ENCODE assay signal across 8 mouse cellular contexts in the genomic region with DNA sequence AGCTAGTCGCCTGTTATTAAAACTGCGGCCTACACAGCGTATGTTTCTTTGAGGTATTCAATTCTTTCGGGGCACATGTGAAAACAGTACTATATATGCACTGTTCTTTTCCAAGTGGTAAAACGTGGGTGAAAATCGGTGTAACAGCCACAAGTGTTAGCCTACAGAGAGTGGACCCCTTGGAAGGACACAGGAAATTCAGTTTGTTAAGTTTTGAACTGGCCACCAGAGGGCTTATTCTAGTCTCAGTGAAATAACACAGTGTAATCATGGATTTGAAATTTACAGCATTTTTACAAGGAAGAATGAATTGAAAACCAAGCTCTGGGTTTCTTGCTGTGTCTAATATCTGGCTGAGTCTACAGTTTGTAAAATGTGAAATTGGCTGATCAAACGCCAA.
DNase-seq lines count a peak whose midpoint lies in the region; ATAC-seq lines count a peak whose summit lies in the region.

No protein-coding gene starts in this region.

- 86% methylated on average over 7 of the region's 7 CpGs for WGBS in forebrain, embryonic 16.5 days
- WGBS in forebrain, embryonic 11.5 days = 86% methylated on average over 7 of the region's 7 CpGs
- 84% methylated on average over 7 of the region's 7 CpGs for WGBS in midbrain, embryonic 16.5 days

- no peak overlapping the region for H3K4me3 ChIP-seq in forebrain, embryonic 16.5 days (replicated peaks; ENCODE audit: low read length)
- H3K4me3 ChIP-seq in forebrain, embryonic 11.5 days (ENCODE audit: low read depth, low read length) = no peak overlapping the region
- no peak overlapping the region for H3K4me3 ChIP-seq in midbrain, embryonic 16.5 days (ENCODE audit: low read depth, low read length)

- H3K27me3 ChIP-seq in forebrain, embryonic 16.5 days (replicated peaks; ENCODE audit: control insufficient read depth, insufficient read depth, low read length) = peaks cover 20% of the 10 kb centered on the region
- peaks cover 7% of the 10 kb centered on the region for H3K27me3 ChIP-seq in forebrain, embryonic 11.5 days (ENCODE audit: control insufficient read depth, insufficient read depth, low read length)
- H3K27me3 ChIP-seq in midbrain, embryonic 16.5 days (ENCODE audit: control insufficient read depth, insufficient read depth, low read depth, low read length) = no peaks in the 10 kb centered on the region

- H3K4me1 ChIP-seq in forebrain, embryonic 16.5 days (replicated peaks; ENCODE audit: control insufficient read depth, insufficient read depth, low read length) = no peaks in the 10 kb centered on the region
- H3K4me1 ChIP-seq in forebrain, embryonic 11.5 days (replicated peaks; ENCODE audit: control insufficient read depth, insufficient read depth, low read length) = no peaks in the 10 kb centered on the region
- H3K4me1 ChIP-seq in midbrain, embryonic 16.5 days (ENCODE audit: control insufficient read depth, insufficient read depth, low read length) = no peaks in the 10 kb centered on the region

- no peak overlapping the region for H3K27ac ChIP-seq in forebrain, embryonic 16.5 days (ENCODE audit: low read length)
- no peak overlapping the region for H3K27ac ChIP-seq in forebrain, embryonic 11.5 days (ENCODE audit: low read depth, low read length)
- no peak overlapping the region for H3K27ac ChIP-seq in midbrain, embryonic 16.5 days (ENCODE audit: low read length)

- no peak for DNase-seq in forebrain, embryonic 11.5 days (ENCODE audit: low spot score)
- peak; percentile 6 to 17 for DNase-seq in left cerebral cortex, postnatal 14 days (ENCODE audit: low spot score in 2 of 2)
- DNase-seq in left cerebral cortex, adult 11 months (ENCODE audit: low spot score) = no peak
- peak; percentile 68 for DNase-seq in embryo, embryonic 10.5 days (ENCODE audit: low spot score)
- DNase-seq in lung, postnatal 10 days = peak; percentile 43

- intact Hi-C loops in left cerebral cortex, postnatal 14 days (cut with DNase I) = no loop called here

- ATAC-seq in forebrain, embryonic 16.5 days = 0 out of 2 replicates have a peak, but pooled peaks have one; percentile 59
- ATAC-seq in forebrain, embryonic 11.5 days (replicated peaks; ENCODE audit: low FRiP score) = no peak
- ATAC-seq in megakaryocyte, adult 5-6 weeks (ENCODE audit: poor library complexity, severe bottlenecking) = no peak
- no peak for ATAC-seq in midbrain, embryonic 16.5 days

- H3K36me3 ChIP-seq in forebrain, embryonic 16.5 days (ENCODE audit: control insufficient read depth, insufficient read depth) = no peaks in the 10 kb centered on the region
- H3K36me3 ChIP-seq in forebrain, embryonic 11.5 days (ENCODE audit: control insufficient read depth, insufficient read depth, low read length) = no peaks in the 10 kb centered on the region
- H3K36me3 ChIP-seq in midbrain, embryonic 16.5 days (ENCODE audit: control insufficient read depth, insufficient read depth, low read length) = no peaks in the 10 kb centered on the region

- no peak overlapping the region for H3K9ac ChIP-seq in forebrain, embryonic 16.5 days (replicated peaks; ENCODE audit: low read depth, low read length)
- H3K9ac ChIP-seq in forebrain, embryonic 11.5 days (ENCODE audit: low read length) = no peak overlapping the region
- no peak overlapping the region for H3K9ac ChIP-seq in midbrain, embryonic 16.5 days (ENCODE audit: low read depth, low read length)

- no peak overlapping the region for H3K4me2 ChIP-seq in forebrain, embryonic 16.5 days (ENCODE audit: low read length)
- H3K4me2 ChIP-seq in forebrain, embryonic 11.5 days (ENCODE audit: low read depth, low read length, severe bottlenecking) = no peak overlapping the region
- no peak overlapping the region for H3K4me2 ChIP-seq in midbrain, embryonic 16.5 days (ENCODE audit: low read length)

- H3K9me3 ChIP-seq in forebrain, embryonic 16.5 days (ENCODE audit: control insufficient read depth, low read length) = no peaks in the 10 kb centered on the region
- H3K9me3 ChIP-seq in forebrain, embryonic 11.5 days (ENCODE audit: control insufficient read depth, low read length) = no peaks in the 10 kb centered on the region
- no peaks in the 10 kb centered on the region for H3K9me3 ChIP-seq in midbrain, embryonic 16.5 days (replicated peaks; ENCODE audit: control insufficient read depth, low read length, poor library complexity, severe bottlenecking)

Comparison
In these comparisons a context has a peak if more than half of its experiments do, and no peak if none do; other contexts are left out.
1. DNase-seq: peak in left cerebral cortex, postnatal 14 days (2 of 2), embryo, embryonic 10.5 days (single experiment) and lung, postnatal 10 days (single experiment); none in forebrain, embryonic 11.5 days (single experiment) and left cerebral cortex, adult 11 months (single experiment).